Mouse (Mus musculus): ENCODE measurements around the gene Tns2. TPM values are rescaled to one million over a fixed set of nuclear protein-coding genes. Genes with fewer than 3 reads are reported as not detected.

The Tns2 gene
- polyA plus RNA-seq (2012; rRNA removed; ENCODE audit: low replicate concordance), result 35.9 and 54.0 TPM in 2 replicates

GRCm38 (mm10) chr15:102100161-102100981, at the start of gene Tns2:
Gene Tns2 (plus strand): TSS chr15:102100413.

DNA sequence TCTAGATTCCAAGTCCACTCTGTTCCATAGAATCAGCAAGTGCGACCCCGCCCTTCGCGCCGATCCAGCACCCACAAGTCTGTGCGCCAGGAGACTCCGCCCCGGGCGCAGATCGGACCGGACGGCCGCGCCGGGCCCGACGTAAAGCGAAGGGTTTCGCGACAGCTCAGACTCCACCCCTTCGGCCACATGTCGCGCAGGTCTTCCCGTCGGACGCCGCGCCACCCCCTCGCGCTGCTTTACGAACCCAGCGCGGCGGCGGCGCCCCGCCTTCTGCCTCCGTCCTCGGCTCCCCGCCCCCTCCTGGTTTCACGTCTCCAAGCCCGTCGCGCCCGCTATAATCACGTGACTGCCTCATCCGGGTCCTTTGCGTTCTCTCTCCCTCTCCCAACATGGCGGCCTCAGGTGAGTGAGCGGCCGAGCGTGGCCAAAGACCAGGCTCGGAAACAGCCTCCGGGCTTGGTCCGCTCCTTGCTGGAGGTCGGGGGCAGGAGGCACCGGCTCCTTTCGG, 26.6 kb upstream of the Tns2 start, which contains the start of gene Eif4b:
TSS of gene Eif4b (plus strand) at position 215 of the 511 bp plus-strand sequence.

GRCm38 (mm10) chr15:102136129-102136758, 36.0 kb downstream of the Tns2 start, which contains the start of gene Spryd3:
Gene Spryd3 (minus strand): TSS chr15:102136234.

DNA sequence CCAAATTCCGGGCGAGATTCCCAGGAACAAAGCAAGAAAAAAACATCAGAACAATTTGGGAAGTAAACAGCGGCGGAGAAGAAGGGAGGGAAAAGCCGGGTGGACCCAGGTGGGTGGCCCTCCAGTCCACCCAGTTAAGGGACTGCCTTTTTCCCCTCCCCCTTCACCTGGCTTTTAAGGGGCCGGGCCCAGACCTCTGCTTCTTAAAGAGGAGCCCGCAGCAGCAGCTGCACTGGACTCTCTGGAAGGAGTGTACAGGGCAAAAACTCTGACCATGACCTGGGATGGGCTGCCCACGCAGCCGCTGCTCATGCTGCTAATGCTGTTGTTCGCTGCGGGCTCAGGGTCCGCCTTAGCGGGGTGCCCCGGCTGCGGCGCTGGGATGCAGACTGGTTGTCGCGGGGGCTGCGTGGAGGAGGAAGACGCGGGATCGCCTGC, 44.1 kb downstream of the Tns2 start, which contains the start of gene Igfbp6:
TSS of gene Igfbp6 (plus strand) at position 89 of the 438 bp plus-strand sequence.

GRCm38 (mm10) chr15:102150301-102151135, 50.3 kb downstream of the Tns2 start, which contains the start of gene Soat2:
Gene Soat2 (plus strand): TSS chr15:102150526.

Other genes starting within 250 kb of the Tns2 start
- 0.05 and 0.08 TPM in 2 replicates for gene Krt1, start 249.6 kb upstream of the Tns2 start, polyA plus RNA-seq (2012; rRNA removed; ENCODE audit: low replicate concordance)
- not detected in 2 replicates for gene Krt77, start 230.7 kb upstream of the Tns2 start, polyA plus RNA-seq (2012; rRNA removed; ENCODE audit: low replicate concordance)
- not detected in 2 replicates for gene Krt76, start 207.5 kb upstream of the Tns2 start, polyA plus RNA-seq (2012; rRNA removed; ENCODE audit: low replicate concordance)
- gene Krt4, start 175.7 kb upstream of the Tns2 start, polyA plus RNA-seq (2012; rRNA removed; ENCODE audit: low replicate concordance), result 0.13 and 0.23 TPM in 2 replicates
- 0.28 and 0.77 TPM in 2 replicates for gene Krt79, start 160.1 kb upstream of the Tns2 start, polyA plus RNA-seq (2012; rRNA removed; ENCODE audit: low replicate concordance)
- gene Krt78, start 146.1 kb upstream of the Tns2 start, polyA plus RNA-seq (2012; rRNA removed; ENCODE audit: low replicate concordance), result 0.33 TPM in 1 of 2 replicates, not detected in the other
- gene Krt8, start 95.9 kb upstream of the Tns2 start, polyA plus RNA-seq (2012; rRNA removed; ENCODE audit: low replicate concordance), result 1,185 and 2,156 TPM in 2 replicates
- gene Krt18, start 72.2 kb upstream of the Tns2 start, polyA plus RNA-seq (2012; rRNA removed; ENCODE audit: low replicate concordance), result 98.5 and 151 TPM in 2 replicates
- gene Eif4b, start 26.6 kb upstream of the Tns2 start, polyA plus RNA-seq (2012; rRNA removed; ENCODE audit: low replicate concordance), result 25.6 and 27.2 TPM in 2 replicates
- 36.1 and 58.3 TPM in 2 replicates for gene Spryd3, start 35.8 kb downstream of the Tns2 start, polyA plus RNA-seq (2012; rRNA removed; ENCODE audit: low replicate concordance)
- gene Igfbp6, start 43.9 kb downstream of the Tns2 start, polyA plus RNA-seq (2012; rRNA removed; ENCODE audit: low replicate concordance), result 11.4 and 27.2 TPM in 2 replicates
- gene Soat2, start 50.1 kb downstream of the Tns2 start, polyA plus RNA-seq (2012; rRNA removed; ENCODE audit: low replicate concordance), result 114 and 404 TPM in 2 replicates
- gene Zfp740, start 102.8 kb downstream of the Tns2 start, polyA plus RNA-seq (2012; rRNA removed; ENCODE audit: low replicate concordance), result 8.6 and 9.6 TPM in 2 replicates
- 19.8 and 23.1 TPM in 2 replicates for gene Csad, start 104.3 kb downstream of the Tns2 start, polyA plus RNA-seq (2012; rRNA removed; ENCODE audit: low replicate concordance)
- 8.1 and 17.3 TPM in 2 replicates for gene Itgb7, start 131.5 kb downstream of the Tns2 start, polyA plus RNA-seq (2012; rRNA removed; ENCODE audit: low replicate concordance)
- 7.6 and 8.4 TPM in 2 replicates for gene Rarg, start 157.1 kb downstream of the Tns2 start, polyA plus RNA-seq (2012; rRNA removed; ENCODE audit: low replicate concordance)
- gene Gm9918, start 170.2 kb downstream of the Tns2 start, polyA plus RNA-seq (2012; rRNA removed; ENCODE audit: low replicate concordance), result not detected in 2 replicates
- 49.0 and 75.9 TPM in 2 replicates for gene Mfsd5, start 179.0 kb downstream of the Tns2 start, polyA plus RNA-seq (2012; rRNA removed; ENCODE audit: low replicate concordance)
- gene Espl1, start 195.9 kb downstream of the Tns2 start, polyA plus RNA-seq (2012; rRNA removed; ENCODE audit: low replicate concordance), result 4.2 and 6.3 TPM in 2 replicates
- 14.1 and 21.6 TPM in 2 replicates for gene Pfdn5, start 225.7 kb downstream of the Tns2 start, polyA plus RNA-seq (2012; rRNA removed; ENCODE audit: low replicate concordance)
- gene Myg1, start 231.3 kb downstream of the Tns2 start, polyA plus RNA-seq (2012; rRNA removed; ENCODE audit: low replicate concordance), result 29.2 and 36.6 TPM in 2 replicates